Mouse (Mus musculus) right cerebral cortex, postnatal 4 days (tissue): Measurements from ENCODE around the gene Ccdc163.
"Not testable (repeated sequence)": the region's sequence is repeated elsewhere in the genome, so short reads cannot be mapped to it uniquely, and the experiment has no call there.

Experiments
- DNase-seq: peaks from one replicate; pipeline ENCODE4 v3.0.0-alpha.2; 2022

The Ccdc163 gene

GRCm38 (mm10) chr4:116708201-116708764 is at the start of gene Ccdc163, which contains the start of gene Mmachc:
Ccdc163 (plus strand) TSS chr4:116708509.
Mmachc (minus strand) TSS chr4:116708406.
- DNase-seq = peak; percentile 79

DNA sequence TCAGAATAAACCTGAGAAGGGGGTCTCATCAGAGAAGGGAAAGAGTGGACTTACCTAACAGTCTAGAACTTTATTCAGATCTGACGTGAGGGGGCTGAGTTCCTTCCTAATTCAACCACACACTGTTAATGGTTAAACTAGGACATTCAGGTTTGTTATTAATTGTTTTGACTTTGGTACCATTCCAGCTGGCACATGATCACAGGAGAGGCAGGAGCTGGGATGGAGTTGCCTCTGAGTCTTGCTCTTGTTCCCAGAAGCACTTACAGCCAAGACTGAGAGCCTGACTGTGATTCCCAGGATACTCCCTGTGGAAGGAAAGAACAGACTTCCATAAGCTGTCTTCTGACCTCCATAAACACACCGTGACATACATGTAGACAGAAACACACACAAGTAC is 48.8 kb upstream of the Ccdc163 start:
- no peak for DNase-seq

DNA sequence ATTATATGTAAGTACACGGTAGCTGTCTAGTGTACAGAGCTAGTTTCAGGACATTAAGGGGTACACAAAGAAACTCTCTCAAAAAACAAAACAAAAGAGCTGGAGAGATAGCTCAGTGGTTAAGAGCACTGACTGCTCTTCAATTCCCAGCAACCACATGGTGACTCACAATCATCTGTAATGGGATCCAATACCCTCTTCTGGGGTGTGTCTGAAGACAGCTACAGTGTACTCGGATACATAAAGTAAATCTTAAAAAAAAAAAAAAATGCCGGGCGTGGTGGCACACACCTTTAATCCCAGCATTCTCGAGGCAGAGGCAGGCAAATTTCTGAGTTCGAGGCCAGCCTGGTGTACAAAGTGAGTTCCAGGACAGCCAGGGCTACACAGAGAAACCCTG is 48.4 kb upstream of the Ccdc163 start:
- not testable (repeated sequence) for DNase-seq

GRCm38 (mm10) chr4:116660829-116661228 is 47.5 kb upstream of the Ccdc163 start:
- DNase-seq = no peak

DNA sequence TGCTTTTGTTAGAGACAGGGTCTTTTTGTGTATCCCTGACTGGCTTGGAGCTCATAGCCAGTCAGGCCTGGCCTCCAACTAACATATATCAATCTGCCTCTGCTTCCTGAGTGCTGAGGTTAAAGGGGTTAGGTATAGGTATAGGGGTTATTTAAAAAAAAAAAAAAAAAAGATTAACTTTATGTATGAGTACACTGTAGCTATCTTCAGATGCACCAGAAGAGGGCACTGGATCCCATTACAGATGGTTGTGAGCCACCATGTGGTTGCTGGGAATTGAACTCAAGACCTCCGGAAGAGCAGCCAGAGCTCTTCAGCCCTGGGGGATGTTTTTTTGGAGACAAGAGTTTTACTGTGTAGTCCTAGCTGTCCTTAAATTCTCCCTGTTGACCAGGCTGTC is 46.3 kb upstream of the Ccdc163 start:
- DNase-seq = no peak

DNA sequence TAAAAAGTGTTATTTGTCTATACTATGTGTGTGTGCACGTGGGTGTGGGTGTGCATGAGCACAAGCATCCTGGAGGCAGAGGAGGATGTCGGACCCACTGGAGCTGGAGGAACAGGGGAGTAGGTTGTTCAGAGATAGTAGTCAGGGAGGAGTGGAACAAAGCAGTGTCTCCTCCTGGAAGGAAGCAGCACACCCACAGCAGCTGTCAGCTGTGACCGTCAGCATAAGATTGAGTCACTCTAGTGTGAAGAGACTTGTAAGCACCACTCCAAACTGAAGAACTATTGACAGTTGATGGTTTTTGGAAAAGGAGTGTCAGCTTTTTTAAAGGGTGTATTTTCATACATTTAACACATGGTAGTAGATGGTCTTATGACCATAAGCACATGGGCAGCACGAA is 41.7 kb upstream of the Ccdc163 start:
- no peak for DNase-seq

DNA sequence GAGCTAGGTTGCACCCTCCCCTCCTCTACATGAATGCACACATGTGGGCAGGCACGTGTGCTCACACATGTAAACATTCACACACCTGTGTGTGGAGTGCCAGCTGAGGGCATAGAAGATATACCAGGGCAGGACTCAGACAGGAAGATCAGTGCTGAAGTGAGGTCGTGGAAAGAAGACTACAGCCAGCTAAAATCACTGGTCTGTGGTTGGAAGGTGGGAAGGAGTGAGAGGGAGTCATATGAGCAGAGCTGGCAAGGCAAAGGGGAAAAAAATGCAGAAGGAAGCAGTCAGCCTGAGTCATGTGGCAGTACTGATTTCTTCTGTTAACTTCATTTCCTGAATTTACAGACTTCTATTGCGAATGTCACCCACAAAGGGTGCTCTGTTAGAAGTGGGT is 40.2 kb upstream of the Ccdc163 start:
- no peak for DNase-seq

- DNase-seq = no peak
Measured at GRCm38 (mm10) chr4:116669291-116669690, 39.0 kb upstream of the Ccdc163 start.

GRCm38 (mm10) chr4:116672785-116673184 is 35.5 kb upstream of the Ccdc163 start:
- no peak for DNase-seq

DNA sequence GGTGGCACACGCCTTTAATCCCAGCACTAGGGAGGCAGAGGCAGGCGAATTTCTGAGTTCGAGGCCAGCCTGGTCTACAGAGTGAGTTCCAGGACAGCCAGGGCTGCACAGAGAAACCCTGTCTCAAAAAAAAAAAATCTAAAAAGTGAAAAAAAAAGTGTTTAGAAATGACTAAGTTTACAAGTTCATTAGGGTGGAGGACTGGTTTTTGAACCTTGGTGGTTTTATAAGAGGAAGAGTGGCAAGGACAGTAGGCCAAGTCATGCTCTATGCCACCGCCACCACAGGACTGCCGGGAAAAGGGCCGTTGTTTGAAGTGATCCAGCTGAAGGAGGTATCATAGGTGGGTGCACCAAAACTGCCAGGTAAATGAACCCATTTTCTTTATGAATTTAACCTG is 33.5 kb upstream of the Ccdc163 start:
- not testable (repeated sequence) for DNase-seq

- DNase-seq = no peak
Measured at GRCm38 (mm10) chr4:116676027-116676426, 32.3 kb upstream of the Ccdc163 start.

GRCm38 (mm10) chr4:116677808-116678207 is 30.5 kb upstream of the Ccdc163 start:
- DNase-seq = no peak

- no peak for DNase-seq
Measured at GRCm38 (mm10) chr4:116679141-116679540, 29.2 kb upstream of the Ccdc163 start.

GRCm38 (mm10) chr4:116680521-116680920 is 27.8 kb upstream of the Ccdc163 start:
- DNase-seq = not testable (repeated sequence)

GRCm38 (mm10) chr4:116683957-116684356 is 24.4 kb upstream of the Ccdc163 start:
- no peak for DNase-seq

DNA sequence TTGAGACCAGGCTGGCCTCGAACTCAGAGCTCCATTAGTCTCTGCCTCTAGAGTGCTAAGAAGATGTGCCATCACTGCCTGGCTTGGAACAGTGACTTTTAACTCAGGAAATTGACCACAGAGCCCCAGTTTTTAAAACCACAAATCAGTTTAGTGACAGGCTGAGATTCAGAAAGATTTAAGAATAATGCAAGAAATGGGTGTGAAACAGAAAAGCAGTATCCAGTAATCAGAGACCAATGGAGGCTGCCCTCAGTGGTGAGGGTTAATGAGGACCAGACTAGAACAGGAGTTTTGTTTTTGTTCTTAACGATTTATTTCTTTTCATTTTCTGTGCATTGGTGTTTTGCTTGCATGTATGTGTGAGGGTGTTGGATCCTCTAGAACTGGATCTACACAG is 23.6 kb upstream of the Ccdc163 start:
- DNase-seq = no peak

GRCm38 (mm10) chr4:116685402-116686061 is 22.8 kb upstream of the Ccdc163 start, which contains the start of gene Prdx1:
Prdx1 (plus strand) TSS chr4:116685544.
- DNase-seq = peak; percentile 93

DNA sequence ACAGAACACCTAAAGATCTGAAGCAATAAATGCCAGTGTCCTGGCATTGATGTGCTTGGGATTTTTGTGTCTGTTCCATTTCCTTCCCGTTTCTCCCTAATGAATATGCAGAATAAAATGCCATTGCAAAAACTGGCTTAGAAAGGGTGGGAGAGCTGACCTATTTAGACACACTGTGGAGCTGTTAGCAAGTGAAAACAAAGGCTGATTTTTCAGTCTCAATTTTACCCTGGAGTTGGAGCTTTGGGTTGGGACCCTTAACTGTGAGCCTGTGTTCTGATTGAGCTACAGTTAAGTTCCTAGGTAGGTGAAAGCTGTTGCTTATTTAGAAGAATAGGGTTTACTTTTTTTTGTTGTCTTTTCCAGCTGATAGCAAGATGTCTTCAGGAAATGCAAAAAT is 21.3 kb upstream of the Ccdc163 start:
- no peak for DNase-seq

GRCm38 (mm10) chr4:116689309-116689876 is 18.9 kb upstream of the Ccdc163 start:
- DNase-seq = no peak

DNA sequence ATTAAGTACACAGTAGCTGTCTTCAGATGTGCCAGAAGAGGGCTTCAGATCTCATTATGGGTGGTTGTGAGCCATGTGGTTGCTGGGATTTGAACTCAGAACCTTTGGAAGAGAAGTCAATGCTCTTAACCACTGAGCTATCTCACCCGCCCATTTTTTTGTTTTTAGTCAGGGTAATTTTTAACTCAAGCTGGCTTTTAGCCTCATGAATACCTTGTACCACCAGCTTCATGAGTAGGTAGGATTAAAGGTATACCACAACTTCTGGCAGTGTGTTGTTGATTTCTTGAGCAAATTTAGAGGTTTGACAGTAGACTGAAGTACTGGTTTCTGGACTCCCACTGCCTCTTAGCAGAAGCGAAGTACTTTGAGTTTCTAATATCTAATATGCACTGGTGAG is 16.2 kb upstream of the Ccdc163 start:
- DNase-seq = no peak

GRCm38 (mm10) chr4:116693785-116694184 is 14.5 kb upstream of the Ccdc163 start:
- DNase-seq = no peak

GRCm38 (mm10) chr4:116698693-116699342 is 9.5 kb upstream of the Ccdc163 start:
- DNase-seq = no peak

- no peak for DNase-seq
Measured at GRCm38 (mm10) chr4:116700964-116701363, 7.3 kb upstream of the Ccdc163 start.

DNA sequence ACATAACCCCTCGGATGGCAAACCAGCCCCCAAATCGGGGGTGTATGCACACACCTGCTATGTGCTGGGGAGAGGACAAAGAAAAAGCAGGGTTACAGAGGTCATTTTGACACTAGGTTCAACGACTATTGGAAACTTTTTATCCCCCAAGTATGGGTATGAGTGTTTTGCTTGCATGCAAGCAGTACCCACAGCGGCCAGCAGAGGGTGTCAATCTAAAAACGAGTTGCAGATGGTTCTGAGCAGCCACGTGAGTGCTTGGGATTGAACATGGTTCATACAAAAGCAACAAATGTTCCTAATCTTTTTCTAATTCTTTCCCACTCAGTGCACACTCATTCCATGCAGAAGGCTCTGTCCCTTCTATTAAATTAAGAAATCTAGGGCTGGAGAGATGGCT is 4.5 kb upstream of the Ccdc163 start:
- peak; percentile 80 for DNase-seq
